Mouse (Mus musculus) T-cell, adult 2 months (primary cell): ENCODE measurements around the gene Fshb.

ENCODE experiments used
- DNase-seq: peaks from one replicate; pipeline ENCODE4 v3.0.0; 2022; ENCODE audit warnings: low spot score

The Fshb gene

DNA sequence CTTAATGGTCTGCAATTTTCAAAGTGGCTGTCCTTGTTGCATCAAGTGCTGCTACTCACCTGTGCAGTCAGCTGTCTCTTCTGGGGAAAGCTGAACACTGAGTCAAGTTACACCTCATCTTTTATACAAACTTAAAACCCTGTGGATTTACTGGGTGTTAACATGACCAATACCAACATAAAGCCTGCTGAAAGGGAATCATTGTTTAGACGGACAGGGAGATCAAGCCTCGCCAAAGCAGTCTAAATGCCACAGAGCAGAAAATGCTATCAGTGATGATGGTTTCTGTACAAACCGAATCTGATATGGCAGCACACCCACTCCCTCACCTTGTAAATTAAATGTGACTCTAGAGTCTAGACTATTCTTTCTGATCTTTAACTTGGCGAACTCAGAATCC lies at the start of gene Fshb:
Gene Fshb, minus strand, starts transcription at position 101 of the 400 bp plus-strand sequence.
- no peak for DNase-seq

- DNase-seq, result no peak
Measured at GRCm38 (mm10) chr2:107084256-107084655, 24.8 kb upstream of the Fshb start.

- no peak for DNase-seq
Measured at GRCm38 (mm10) chr2:107083071-107083885, 23.8 kb upstream of the Fshb start.

- no peak for DNase-seq
Measured at GRCm38 (mm10) chr2:107063260-107063659, 3.8 kb upstream of the Fshb start.

DNA sequence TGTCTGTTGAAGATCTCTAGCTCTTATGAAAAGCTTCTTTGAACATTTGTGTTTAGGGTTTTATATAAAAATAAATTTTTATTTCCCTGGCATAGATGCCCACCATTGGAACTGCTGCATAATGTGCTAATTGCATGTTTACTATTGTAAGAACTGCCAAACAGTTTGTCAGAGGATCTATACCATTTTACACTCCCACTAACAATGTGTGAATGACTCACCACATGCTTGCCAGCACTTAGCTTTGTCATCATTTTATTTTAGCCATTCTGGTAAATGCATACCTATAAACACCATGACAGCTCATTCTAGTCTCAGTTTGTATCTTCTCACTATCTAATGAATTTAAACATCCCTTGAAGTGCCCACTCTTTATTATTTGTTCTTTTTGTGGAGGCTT lies 13.5 kb downstream of the Fshb start:
- no peak for DNase-seq

- DNase-seq, result no peak
Measured at GRCm38 (mm10) chr2:107040816-107041215, 18.6 kb downstream of the Fshb start.

DNA sequence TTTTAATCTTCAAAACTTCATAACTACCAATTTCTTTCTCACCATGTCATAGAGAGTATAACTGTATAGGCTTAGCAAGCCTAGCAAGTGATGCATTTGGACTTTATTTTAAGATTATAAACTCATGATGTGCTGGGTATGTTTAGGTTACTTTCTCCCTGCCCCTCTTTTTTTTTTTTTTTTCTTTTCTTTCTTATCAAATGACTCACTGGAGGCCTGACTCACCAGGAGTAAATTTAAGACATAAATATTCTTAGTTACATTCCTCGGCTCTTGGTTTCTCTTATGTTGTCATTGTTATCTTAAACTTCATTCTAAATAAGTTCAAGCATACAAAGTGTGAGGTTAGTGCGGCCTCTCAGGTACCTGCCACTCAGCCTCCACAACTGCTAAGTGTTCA lies 23.5 kb downstream of the Fshb start:
- DNase-seq, result no peak

GRCm38 (mm10) chr2:107024694-107025093 lies 34.8 kb downstream of the Fshb start:
- DNase-seq, result no peak

DNA sequence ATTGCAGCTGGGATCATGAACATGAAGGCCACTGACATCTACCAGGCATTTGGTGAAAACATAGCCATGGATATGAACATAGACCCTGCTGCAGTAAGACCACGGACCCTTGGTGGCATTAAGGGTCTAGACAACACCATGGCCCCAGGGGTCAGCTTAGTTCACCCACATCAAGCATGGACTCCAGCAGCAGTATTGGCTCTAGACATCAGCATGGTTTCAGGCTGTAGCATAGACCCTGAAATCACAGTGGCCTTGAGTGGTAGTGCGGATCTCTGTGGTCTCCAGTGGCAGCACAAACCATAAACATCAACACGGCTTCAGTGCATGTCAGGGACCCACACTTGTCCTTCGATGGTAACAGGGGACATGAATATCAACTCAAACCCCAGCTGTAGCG lies 36.7 kb downstream of the Fshb start:
- DNase-seq, result no peak

GRCm38 (mm10) chr2:107019331-107019730 lies 40.1 kb downstream of the Fshb start:
- no peak for DNase-seq

GRCm38 (mm10) chr2:107013161-107013560 lies 46.3 kb downstream of the Fshb start:
- DNase-seq, result no peak

DNA sequence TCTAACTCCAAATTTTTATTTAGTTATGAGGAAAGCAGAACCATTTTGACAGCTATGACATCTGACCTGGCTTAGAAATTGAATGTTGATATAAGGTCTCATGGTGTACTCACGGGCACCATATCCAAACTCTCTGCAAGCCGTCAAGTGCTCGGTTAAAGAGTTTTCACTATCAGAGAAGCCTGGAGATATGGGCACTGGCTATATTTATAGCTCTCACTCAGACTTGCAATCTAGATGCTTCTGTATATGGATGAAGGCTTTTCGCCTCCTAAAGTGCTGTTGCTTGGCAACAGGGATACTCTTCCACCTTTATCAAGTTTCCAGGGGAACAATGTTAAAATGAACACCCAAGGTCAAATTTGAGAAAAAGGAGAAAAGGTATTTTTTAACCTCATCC lies 47.1 kb downstream of the Fshb start:
- no peak for DNase-seq

DNA sequence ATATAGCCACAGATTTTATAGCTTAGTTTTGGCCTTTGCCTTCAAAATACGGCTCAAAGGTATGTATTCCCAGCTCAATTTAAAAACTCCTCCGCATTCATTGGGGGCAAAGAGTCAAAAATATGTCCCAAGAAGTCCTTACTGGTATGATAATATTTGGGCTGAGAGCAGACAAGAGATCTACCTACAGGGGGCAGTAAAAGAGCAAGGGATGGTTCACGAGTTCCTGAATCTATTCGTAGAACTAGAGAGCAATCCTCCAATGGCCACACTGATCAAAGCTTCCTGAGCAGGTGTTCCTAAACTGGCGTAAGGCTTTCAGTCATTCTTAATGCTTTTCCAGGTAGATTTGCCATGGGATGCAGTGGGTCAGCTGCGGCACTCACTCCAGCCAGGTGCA lies 49.3 kb downstream of the Fshb start:
- no peak for DNase-seq

DNA sequence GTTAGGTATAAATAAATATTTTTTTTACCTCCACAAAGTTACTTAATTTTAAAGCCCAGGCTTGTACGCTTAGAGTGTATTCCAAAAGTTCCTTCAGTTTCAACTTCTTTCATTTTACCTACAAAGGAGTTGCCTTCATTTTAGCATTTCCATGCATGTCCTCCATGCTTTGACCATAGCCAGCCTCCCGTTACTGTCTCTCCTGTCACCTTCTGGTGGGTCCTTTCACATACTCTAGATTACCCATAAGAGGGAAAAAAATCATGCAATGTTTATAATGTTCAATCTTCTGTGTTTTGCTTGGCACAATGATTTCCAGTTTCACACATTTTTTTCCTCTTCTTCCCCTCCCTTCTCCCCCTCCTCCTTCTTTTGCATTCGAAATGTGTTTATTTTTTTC lies 53.1 kb downstream of the Fshb start:
- DNase-seq, result no peak
